In the genomic region with DNA sequence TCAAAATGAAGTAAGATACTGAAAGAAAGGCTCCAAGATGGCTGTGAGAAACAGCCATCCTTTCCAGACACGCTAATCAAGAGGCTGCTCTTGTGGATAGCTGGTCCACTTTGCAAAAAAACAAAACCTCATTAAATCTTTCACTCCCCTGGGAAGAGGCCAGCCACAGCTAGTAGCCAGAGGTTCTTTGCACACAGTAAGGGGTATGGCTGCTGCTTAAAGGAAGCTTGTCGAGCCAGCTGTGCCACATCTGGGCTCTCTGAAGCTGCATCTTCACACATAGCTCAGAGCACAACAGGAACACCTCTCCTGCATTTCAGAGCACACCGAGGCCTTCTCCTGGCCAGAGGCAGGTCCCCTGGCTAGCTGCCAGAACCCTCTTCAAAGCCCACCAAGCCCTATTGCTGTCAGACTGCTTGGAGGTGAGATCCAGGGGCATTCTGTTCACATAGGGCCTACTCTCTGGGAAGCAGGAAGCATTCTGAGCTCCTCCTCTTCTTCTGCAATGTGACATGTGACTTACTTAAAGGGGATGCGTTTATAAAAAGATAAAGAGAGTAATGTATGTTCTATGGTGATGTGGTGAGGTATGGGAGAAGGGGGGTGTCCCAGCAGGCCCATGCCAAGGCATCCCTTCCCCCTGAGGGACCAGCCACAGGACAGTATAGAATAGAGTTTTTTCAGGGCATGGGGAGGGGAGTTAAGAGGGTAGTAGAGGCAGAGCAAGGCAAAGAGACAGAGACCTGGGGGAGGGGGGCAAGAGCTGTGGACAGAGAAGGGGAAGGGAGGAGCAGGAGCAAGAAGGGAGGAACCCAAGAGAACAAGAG, we compare ENCODE assay signal across 13 mouse cellular contexts.
A peak's percentile ranks its signal among the peaks of the same experiment; 100 is the strongest.
DNase-seq lines count a peak whose midpoint lies in the region; ATAC-seq and TF ChIP-seq lines count a peak whose summit lies in the region.
"Had no signal": no experiment of that assay in that cellular context is flagged by ENCODE, and none has a peak within 500 bp of the region (broad histone marks: within the 10 kb centered on the region; RNA-seq: fewer than 3 reads in every experiment).

No protein-coding gene starts in this region.

- ATAC-seq in forebrain, postnatal 0 days, result no peak
- peak; percentile 44; the same call in 1 of the 2 replicates for ATAC-seq in forebrain, embryonic 11.5 days (replicated peaks; ENCODE audit: low FRiP score)
- peak; percentile 74 for ATAC-seq in hindbrain, embryonic 16.5 days
- ATAC-seq in midbrain, embryonic 15.5 days (replicated peaks), result peak; percentile 62

- peak overlapping the region; percentile 58; the same call in 1 of the 2 replicates for H3K27ac ChIP-seq in forebrain, embryonic 10.5 days
- H3K27ac ChIP-seq in forebrain, postnatal 0 days (ENCODE audit: low read depth, low read length), result no peak overlapping the region
- H3K27ac ChIP-seq in forebrain, embryonic 11.5 days (ENCODE audit: low read depth, low read length), result no peak overlapping the region
- 0 out of 2 replicates have a peak overlapping the region, but pooled peaks have one; percentile 1 for H3K27ac ChIP-seq in hindbrain, embryonic 16.5 days (ENCODE audit: low read depth, low read length)
- 0 out of 2 replicates have a peak overlapping the region, but pooled peaks have one; percentile 4 for H3K27ac ChIP-seq in midbrain, embryonic 15.5 days
- H3K27ac ChIP-seq: embryonic facial prominence, embryonic 12.5 days had no signal

- TF ChIP-seq CTCF in forebrain, postnatal 0 days (IDR thresholded peaks at IDR 0.05; ENCODE audit: low read depth), result no peak

- H3K4me1 ChIP-seq in forebrain, embryonic 10.5 days, result peaks cover 22% of the 10 kb centered on the region
- H3K4me1 ChIP-seq in forebrain, postnatal 0 days (ENCODE audit: insufficient read depth), result no peaks in the 10 kb centered on the region
- peaks cover 6% of the 10 kb centered on the region; the same call in 1 of the 2 replicates for H3K4me1 ChIP-seq in forebrain, embryonic 11.5 days (replicated peaks; ENCODE audit: control insufficient read depth, insufficient read depth, low read length)
- peaks cover 8% of the 10 kb centered on the region for H3K4me1 ChIP-seq in hindbrain, embryonic 16.5 days (ENCODE audit: control insufficient read depth, insufficient read depth, low read depth, low read length)
- peaks cover 16% of the 10 kb centered on the region for H3K4me1 ChIP-seq in midbrain, embryonic 15.5 days
- H3K4me1 ChIP-seq: embryonic facial prominence, embryonic 12.5 days had no signal

- 15% methylated on average over 4 of the region's 4 CpGs for WGBS in forebrain, embryonic 10.5 days
- 11% methylated on average over 4 of the region's 4 CpGs for WGBS in forebrain, postnatal 0 days
- WGBS in forebrain, embryonic 11.5 days, result 13% methylated on average over 4 of the region's 4 CpGs
- 8% methylated on average over 4 of the region's 4 CpGs for WGBS in hindbrain, embryonic 16.5 days
- WGBS in midbrain, embryonic 15.5 days, result 9% methylated on average over 4 of the region's 4 CpGs

- no peak overlapping the region for H3K4me3 ChIP-seq in forebrain, embryonic 10.5 days
- H3K4me3 ChIP-seq in forebrain, postnatal 0 days (ENCODE audit: low read depth, low read length), result no peak overlapping the region
- H3K4me3 ChIP-seq in forebrain, embryonic 11.5 days (ENCODE audit: low read depth, low read length), result no peak overlapping the region
- no peak overlapping the region for H3K4me3 ChIP-seq in hindbrain, embryonic 16.5 days (ENCODE audit: low read length)
- H3K4me3 ChIP-seq in midbrain, embryonic 15.5 days, result no peak overlapping the region
- H3K4me3 ChIP-seq: embryonic facial prominence, embryonic 12.5 days had no signal

- no peaks in the 10 kb centered on the region for H3K36me3 ChIP-seq in forebrain, embryonic 10.5 days (replicated peaks)
- no peaks in the 10 kb centered on the region for H3K36me3 ChIP-seq in forebrain, postnatal 0 days (ENCODE audit: insufficient read depth)
- H3K36me3 ChIP-seq in forebrain, embryonic 11.5 days (ENCODE audit: control insufficient read depth, insufficient read depth, low read length), result no peaks in the 10 kb centered on the region
- no peaks in the 10 kb centered on the region for H3K36me3 ChIP-seq in hindbrain, embryonic 16.5 days (ENCODE audit: control insufficient read depth, insufficient read depth, low read length)
- H3K36me3 ChIP-seq in midbrain, embryonic 15.5 days (replicated peaks), result no peaks in the 10 kb centered on the region
- H3K36me3 ChIP-seq: embryonic facial prominence, embryonic 12.5 days had no signal

- no peak overlapping the region for H3K9ac ChIP-seq in forebrain, postnatal 0 days
- H3K9ac ChIP-seq in forebrain, embryonic 11.5 days (ENCODE audit: low read length), result no peak overlapping the region
- H3K9ac ChIP-seq in hindbrain, embryonic 16.5 days (ENCODE audit: low read depth, low read length), result no peak overlapping the region
- H3K9ac ChIP-seq in midbrain, embryonic 15.5 days, result no peak overlapping the region
- H3K9ac ChIP-seq: embryonic facial prominence, embryonic 12.5 days had no signal

- H3K9me3 ChIP-seq in forebrain, embryonic 10.5 days, result no peaks in the 10 kb centered on the region
- H3K9me3 ChIP-seq in forebrain, postnatal 0 days (ENCODE audit: low read length), result no peaks in the 10 kb centered on the region
- H3K9me3 ChIP-seq in forebrain, embryonic 11.5 days (ENCODE audit: control insufficient read depth, low read length), result no peaks in the 10 kb centered on the region
- H3K9me3 ChIP-seq in hindbrain, embryonic 16.5 days (ENCODE audit: control insufficient read depth, low read length), result no peaks in the 10 kb centered on the region
- H3K9me3 ChIP-seq in midbrain, embryonic 15.5 days, result no peaks in the 10 kb centered on the region
- H3K9me3 ChIP-seq: embryonic facial prominence, embryonic 12.5 days had no signal

- no peak overlapping the region for H3K4me2 ChIP-seq in forebrain, postnatal 0 days (ENCODE audit: low read depth)
- no peak overlapping the region for H3K4me2 ChIP-seq in forebrain, embryonic 11.5 days (ENCODE audit: low read depth, low read length, severe bottlenecking)
- no peak overlapping the region for H3K4me2 ChIP-seq in hindbrain, embryonic 16.5 days (ENCODE audit: low read length)
- H3K4me2 ChIP-seq in midbrain, embryonic 15.5 days, result no peak overlapping the region
- H3K4me2 ChIP-seq: embryonic facial prominence, embryonic 12.5 days; heart, embryonic 11.5 days had no signal

- no peak for DNase-seq in forebrain, embryonic 10.5 days (ENCODE audit: extremely low spot score, low spot score)
- no peak for DNase-seq in forebrain, postnatal 0 days
- no peak for DNase-seq in forebrain, embryonic 11.5 days (ENCODE audit: low spot score)
- no peak for DNase-seq in cerebellum, postnatal 36 days
- DNase-seq in adrenal gland, adult 8-10 months, result no peak
- no peak for DNase-seq in urinary bladder, postnatal 14 days (ENCODE audit: low spot score)
- DNase-seq: adrenal gland, postnatal 10 days; cerebellum, adult 8-10 months; lung, postnatal 10 days had no signal

- peaks cover 10% of the 10 kb centered on the region; the same call in 1 of the 2 replicates for H3K27me3 ChIP-seq in forebrain, embryonic 10.5 days (ENCODE audit: poor library complexity, severe bottlenecking)
- H3K27me3 ChIP-seq in forebrain, postnatal 0 days (ENCODE audit: insufficient read depth, low read length), result no peaks in the 10 kb centered on the region
- no peaks in the 10 kb centered on the region for H3K27me3 ChIP-seq in forebrain, embryonic 11.5 days (ENCODE audit: control insufficient read depth, insufficient read depth, low read length)
- no peaks in the 10 kb centered on the region for H3K27me3 ChIP-seq in hindbrain, embryonic 16.5 days (replicated peaks; ENCODE audit: control insufficient read depth, insufficient read depth, low read length)
- H3K27me3 ChIP-seq in midbrain, embryonic 15.5 days (replicated peaks), result no peaks in the 10 kb centered on the region
- H3K27me3 ChIP-seq: embryonic facial prominence, embryonic 12.5 days had no signal

Comparison
In these comparisons a context has a peak if more than half of its experiments do, and no peak if none do; other contexts are left out.
1. H3K27ac ChIP-seq: peak in forebrain, embryonic 10.5 days (single experiment), hindbrain, embryonic 16.5 days (single experiment) and midbrain, embryonic 15.5 days (single experiment); none in forebrain, postnatal 0 days (single experiment) and forebrain, embryonic 11.5 days (single experiment).